8 mouse cellular contexts compared by ENCODE assay signal in the genomic region with DNA sequence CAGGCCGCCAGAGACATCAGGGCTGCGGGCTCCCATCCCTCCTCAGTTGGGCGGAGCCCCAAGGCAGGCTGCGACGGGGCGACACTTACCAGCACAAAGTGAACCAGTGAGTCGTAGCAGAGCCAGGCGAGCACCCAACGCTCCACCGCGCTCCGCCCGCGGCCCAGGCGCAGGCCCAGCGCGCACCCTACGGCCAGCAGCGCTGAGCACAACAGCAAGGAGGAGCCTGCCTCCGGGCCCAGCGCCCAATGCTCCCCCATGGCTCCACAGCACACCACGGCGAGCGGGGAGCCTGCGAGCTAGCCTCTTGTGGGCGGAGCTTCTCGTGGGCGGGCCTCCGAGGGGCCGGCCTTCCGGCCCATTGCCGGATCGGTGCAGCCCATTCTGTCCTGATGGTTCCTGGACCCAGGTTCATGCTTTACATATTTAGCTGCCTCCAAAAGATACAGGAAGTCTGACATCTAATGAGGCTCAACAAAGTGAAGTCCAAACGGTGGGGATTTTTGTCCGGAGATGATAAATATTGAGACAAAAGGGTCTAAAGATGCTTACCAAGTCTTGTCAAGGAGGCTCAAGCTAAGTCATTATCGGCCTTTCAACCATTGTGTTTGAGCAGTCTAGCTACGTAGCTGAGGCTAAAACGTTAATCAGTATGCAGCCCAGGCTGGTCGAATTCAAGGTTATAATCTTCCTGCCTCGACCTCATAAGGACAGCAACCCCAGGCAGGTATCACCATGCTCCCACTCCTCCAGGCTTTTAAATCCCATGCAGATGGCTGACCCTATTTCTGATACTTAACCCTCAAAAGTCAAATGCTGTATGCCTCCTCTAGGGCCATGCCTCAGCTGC. TPM values are rescaled to one million over a fixed set of nuclear protein-coding genes. Genes with fewer than 3 reads are reported as not detected.
DNase-seq lines count a peak whose midpoint lies in the region; ATAC-seq and TF ChIP-seq lines count a peak whose summit lies in the region.

Gene Ebpl, minus strand, starts transcription at position 309 of the 850 bp plus-strand sequence.

- no peaks in the 10 kb centered on the region for H3K27me3 ChIP-seq in ES-Bruce4 (ENCODE audit: control insufficient read depth, insufficient read depth, low read length, poor library complexity, severe bottlenecking)
- H3K27me3 ChIP-seq in forebrain, embryonic 14.5 days (replicated peaks; ENCODE audit: control insufficient read depth, insufficient read depth, low read length): no peaks in the 10 kb centered on the region

- TF ChIP-seq EP300 in ES-Bruce4 (IDR thresholded peaks at IDR 0.05; ENCODE audit: insufficient read depth, low read depth, low read length): no peak

- peak within 1 kb of the TSS; percentile 46 for H3K9ac ChIP-seq in ES-Bruce4 (ENCODE audit: low read depth, poor library complexity, severe bottlenecking)
- peak within 1 kb of the TSS; percentile 80 for H3K9ac ChIP-seq in forebrain, embryonic 14.5 days (ENCODE audit: low read length)

- DNase-seq in forebrain, embryonic 14.5 days (ENCODE audit: low spot score): peak; percentile 94
- DNase-seq in heart, postnatal 25 days (ENCODE audit: low spot score): peak; percentile 86
- DNase-seq in layer of hippocampus, adult 18-20 months (ENCODE audit: low spot score in 2 of 2): peak; percentile 90 to 93
- DNase-seq in lung, adult 2 months: peak; percentile 92
- DNase-seq in thymus, adult 18-20 months: peak; percentile 81 to 82

- H3K9me3 ChIP-seq in ES-Bruce4 (replicated peaks; ENCODE audit: control insufficient read depth, insufficient read depth, low read length, poor library complexity, severe bottlenecking): no peaks in the 10 kb centered on the region
- no peaks in the 10 kb centered on the region for H3K9me3 ChIP-seq in forebrain, embryonic 14.5 days (replicated peaks; ENCODE audit: control insufficient read depth, low read length)

- under 1% methylated on average over 40 of the region's 40 CpGs for WGBS in forebrain, embryonic 14.5 days
- WGBS in lung, adult 2 months: under 1% methylated on average over 40 of the region's 40 CpGs

- intact Hi-C loops in heart, postnatal 25 days (cut with DNase I): loop anchor here (10.0 kb wide), 1 partner anchor 134 kb away; no protein-coding TSS in a partner anchor

- H3K4me3 ChIP-seq in ES-Bruce4 (ENCODE audit: low read depth, low read length): peak within 1 kb of the TSS; percentile 78
- H3K4me3 ChIP-seq in forebrain, embryonic 14.5 days (ENCODE audit: low read depth, low read length): peak within 1 kb of the TSS; percentile 58
- peak within 1 kb of the TSS; percentile 86 for H3K4me3 ChIP-seq in lung, adult 2 months (replicated peaks; ENCODE audit: extremely low read depth, low read depth, low read length)

- peak within 1 kb of the TSS; percentile 50 for H3K4me2 ChIP-seq in forebrain, embryonic 14.5 days (ENCODE audit: low read length)

- H3K36me3 ChIP-seq in ES-Bruce4 (ENCODE audit: control insufficient read depth, insufficient read depth, low read length, poor library complexity, severe bottlenecking): no peaks in the 10 kb centered on the region
- H3K36me3 ChIP-seq in forebrain, embryonic 14.5 days (ENCODE audit: control insufficient read depth, insufficient read depth, low read length): peaks cover 2% of the 10 kb centered on the region

- ATAC-seq in cerebellum, adult (ENCODE audit: insufficient number of reproducible peaks, low FRiP score, low TSS enrichment): peak; percentile 95
- peak; percentile 98 for ATAC-seq in forebrain, embryonic 14.5 days
- ATAC-seq in neutrophil, adult 5-6 weeks (ENCODE audit: extremely low read depth, insufficient number of reproducible peaks, low FRiP score, poor library complexity, severe bottlenecking): peak; percentile 89

- H3K27ac ChIP-seq in ES-Bruce4 (ENCODE audit: insufficient read depth, low read length): peak within 1 kb of the TSS; percentile 0; the same call in 1 of the 2 replicates
- H3K27ac ChIP-seq in forebrain, embryonic 14.5 days (ENCODE audit: low read depth, low read length): peak within 1 kb of the TSS; percentile 88

- TF ChIP-seq CTCF in ES-Bruce4 (IDR thresholded peaks at IDR 0.05; ENCODE audit: low read depth, low read length): no peak
- no peak for TF ChIP-seq CTCF in lung, adult 2 months (IDR thresholded peaks at IDR 0.05; ENCODE audit: insufficient read depth, low read length)

- no peaks in the 10 kb centered on the region for H3K4me1 ChIP-seq in ES-Bruce4 (ENCODE audit: control insufficient read depth, insufficient read depth, low read length)
- peaks cover 4% of the 10 kb centered on the region; the same call in 1 of the 2 replicates for H3K4me1 ChIP-seq in forebrain, embryonic 14.5 days (ENCODE audit: control insufficient read depth, insufficient read depth, low read length)
- peaks cover 5% of the 10 kb centered on the region; the same call in 1 of the 2 replicates for H3K4me1 ChIP-seq in lung, adult 2 months (ENCODE audit: control insufficient read depth, insufficient read depth, low read length)

- peak; percentile 87 for TF ChIP-seq POLR2A in ES-Bruce4 (IDR thresholded peaks at IDR 0.05; ENCODE audit: insufficient read depth, low read length)
- TF ChIP-seq POLR2A in lung, adult 2 months (IDR thresholded peaks at IDR 0.05; ENCODE audit: borderline replicate concordance, extremely low read depth, low read depth, low read length): peak; percentile 38; the same call in 1 of the 2 replicates

RNA-seq across cellular contexts. Expression of gene Ebpl, which starts in this region (rescaled TPM):
- polyA plus RNA-seq in ES-Bruce4 (2011; ENCODE audit: insufficient read depth, insufficient read length, low read depth, missing spikeins): 10.2 and 10.8 TPM in 2 replicates
- 10.0 and 10.5 TPM in 2 replicates for polyA plus RNA-seq in forebrain, embryonic 14.5 days (2014; fragmentation: Nextera tagmentation; extraction: Ambion mirVana)
- 1 to 10 TPM; 1.3 TPM for total RNA-seq in heart, postnatal 25 days (2021)
- 1 to 10 TPM; 4.8 to 5.1 TPM for total RNA-seq in layer of hippocampus, adult 18-20 months (2021)
- 1.3 and 1.7 TPM in 2 replicates for polyA plus RNA-seq in lung, adult 2 months (2012; rRNA removed)
- total RNA-seq in neutrophil, adult 5-6 weeks (2017): 2.1 and 2.6 TPM in 2 replicates

Comparison
In these comparisons a context has a peak if more than half of its experiments do, and no peak if none do; other contexts are left out.
1. Peak in every context shown above with its lines: DNase-seq, ATAC-seq, H3K4me3 ChIP-seq and H3K27ac ChIP-seq.